Mouse (Mus musculus) kidney, embryonic 14.5 days (tissue): ENCODE results near the gene Pip5k1b. TPM values are rescaled to one million over a fixed set of nuclear protein-coding genes. Genes with fewer than 3 reads are reported as not detected.

Experiments
- ATAC-seq: fragments of 200-750 bp; cut with Nextera tagmentation; 2 replicates; pipeline ENCODE4 v1.8.0; 2017; ENCODE audit warnings: moderate number of reproducible peaks, mild to moderate bottlenecking, moderate TSS enrichment, moderate library complexity; ENCODE audit not compliant: low FRiP score, low TSS enrichment
- H3K27ac ChIP-seq: fragments of 300-500 bp; sonication (generic); 2 replicates; pipeline ENCODE4 v1.5.1; 2014; ENCODE audit warnings: low read depth, mild to moderate bottlenecking, low read length, moderate library complexity, mixed read lengths
- H3K27me3 ChIP-seq: fragments of 300-500 bp; sonication (generic); 2 replicates; pipeline ENCODE4 v1.6.1; 2014; ENCODE audit warnings: mild to moderate bottlenecking, low read length; ENCODE audit not compliant: control insufficient read depth, insufficient read depth
- H3K36me3 ChIP-seq: fragments of 300-500 bp; sonication (generic); 2 replicates; pipeline ENCODE4 v1.6.1; 2014; ENCODE audit warnings: low read length, mixed read lengths; ENCODE audit not compliant: control insufficient read depth, insufficient read depth
- H3K4me1 ChIP-seq: fragments of 300-500 bp; sonication (generic); 2 replicates; pipeline ENCODE4 v1.6.1; 2014; ENCODE audit warnings: low read length, mixed read lengths; ENCODE audit not compliant: control insufficient read depth, insufficient read depth
- H3K4me2 ChIP-seq: fragments of 300-500 bp; sonication (generic); replicated peaks from 2 replicates; pipeline ENCODE4 v1.6.1; 2014; ENCODE audit warnings: low read depth, mild to moderate bottlenecking, low read length
- H3K4me3 ChIP-seq: fragments of 300-500 bp; sonication (generic); 2 replicates; pipeline ENCODE4 v1.5.1; 2014; ENCODE audit warnings: mild to moderate bottlenecking, low read length
- H3K9ac ChIP-seq: fragments of 300-500 bp; sonication (generic); 2 replicates; pipeline ENCODE4 v1.6.1; 2014; ENCODE audit warnings: low read depth, mild to moderate bottlenecking, low read length, moderate library complexity
- H3K9me3 ChIP-seq: fragments of 300-500 bp; sonication (generic); 2 replicates; pipeline ENCODE4 v1.6.1; 2016; ENCODE audit warnings: low read length; ENCODE audit not compliant: control insufficient read depth
- WGBS: fragments of 180-500 bp; shearing (Covaris S2); extraction: QIAGEN DNeasy Blood & Tissue Kit; methylation state at CpG from one replicate; pipeline ENCODE4 v1.1.7; 2014; 5-methylcytosine and 5-hydroxymethylcytosine counted together
- polyA plus RNA-seq: library from polyadenylated mRNA; unstranded; fragments of >200 nt; fragmentation: Nextera tagmentation; extraction: Ambion mirVana; gene quantifications from 2 replicates; pipeline ENCODE4 v1.2.1, GENCODE M21; 2014

Gene Pip5k1b
- polyA plus RNA-seq, 1 experiment from 2014 or later: 3.1 TPM

GRCm38 (mm10) chr19:24550778-24551177 lies 4.9 kb downstream of the Pip5k1b start:
- no peak for ATAC-seq
- no peaks in the 10 kb centered on the region; the same call in 1 of the 2 replicates for H3K27me3 ChIP-seq
- H3K9ac ChIP-seq: no peak overlapping the region
- H3K4me3 ChIP-seq: no peak overlapping the region
- 80% methylated on average over 7 of the region's 7 CpGs for WGBS
- no peaks in the 10 kb centered on the region for H3K36me3 ChIP-seq
- 0 out of 2 replicates have a peak, but pooled peaks cover 4% of the 10 kb centered on the region for H3K4me1 ChIP-seq
- peaks cover 9% of the 10 kb centered on the region for H3K9me3 ChIP-seq
- H3K4me2 ChIP-seq: no peak overlapping the region
- H3K27ac ChIP-seq: no peak overlapping the region

- Histone ChIP-seq H3K36me3 (no peaks in the 10 kb centered on the region), H3K9ac (no peak overlapping the region), H3K4me3 (no peak overlapping the region), H3K27me3 (no peaks in the 10 kb centered on the region), H3K4me2 (no peak overlapping the region), H3K4me1 (0 out of 2 replicates have a peak, but pooled peaks cover 4% of the 10 kb centered on the region), H3K27ac (no peak overlapping the region), H3K9me3 (peaks cover 9% of the 10 kb centered on the region)
- 94% methylated on average over 2 of the region's 2 CpGs for whole genome bisulfite sequencing
- ATAC-seq: no peak
Measured at GRCm38 (mm10) chr19:24550016-24550415, 5.7 kb downstream of the Pip5k1b start.

GRCm38 (mm10) chr19:24548337-24548736 lies 7.3 kb downstream of the Pip5k1b start:
- WGBS: 93% methylated on average over 9 of the region's 9 CpGs
- Histone ChIP-seq H3K9ac (no peak overlapping the region), H3K27ac (no peak overlapping the region), H3K9me3 (peaks cover 9% of the 10 kb centered on the region), H3K27me3 (no peaks in the 10 kb centered on the region), H3K4me1 (no peaks in the 10 kb centered on the region), H3K4me3 (no peak overlapping the region), H3K36me3 (no peaks in the 10 kb centered on the region), H3K4me2 (no peak overlapping the region)
- ATAC-seq: no peak

- H3K4me2 ChIP-seq: no peak overlapping the region
- peaks cover 9% of the 10 kb centered on the region for H3K9me3 ChIP-seq
- whole genome bisulfite sequencing: 83% methylated on average over 10 of the region's 10 CpGs
- no peak overlapping the region for H3K4me3 ChIP-seq
- no peak overlapping the region for H3K27ac ChIP-seq
- H3K9ac ChIP-seq: no peak overlapping the region
- H3K4me1 ChIP-seq: no peaks in the 10 kb centered on the region
- H3K36me3 ChIP-seq: no peaks in the 10 kb centered on the region
- no peaks in the 10 kb centered on the region for H3K27me3 ChIP-seq
- ATAC-seq: no peak
Measured at GRCm38 (mm10) chr19:24546153-24546552, 9.5 kb downstream of the Pip5k1b start.

- Histone ChIP-seq H3K4me2 (no peak overlapping the region), H3K4me1 (no peaks in the 10 kb centered on the region), H3K9ac (no peak overlapping the region), H3K4me3 (no peak overlapping the region), H3K27me3 (no peaks in the 10 kb centered on the region), H3K27ac (no peak overlapping the region), H3K36me3 (no peaks in the 10 kb centered on the region), H3K9me3 (peaks cover 9% of the 10 kb centered on the region)
- 75% methylated on average over 14 of the region's 14 CpGs for WGBS
- ATAC-seq: no peak
Measured at GRCm38 (mm10) chr19:24543386-24544350, 12.0 kb downstream of the Pip5k1b start.

GRCm38 (mm10) chr19:24542293-24542675 lies 13.4 kb downstream of the Pip5k1b start:
- Histone ChIP-seq H3K4me3 (no peak overlapping the region), H3K4me2 (no peak overlapping the region), H3K27ac (no peak overlapping the region), H3K9me3 (no peaks in the 10 kb centered on the region), H3K36me3 (no peaks in the 10 kb centered on the region), H3K4me1 (no peaks in the 10 kb centered on the region), H3K27me3 (no peaks in the 10 kb centered on the region), H3K9ac (no peak overlapping the region)
- no peak for ATAC-seq
- WGBS: 91% methylated on average over 7 of the region's 7 CpGs

- H3K36me3 ChIP-seq: no peaks in the 10 kb centered on the region
- WGBS: 92% methylated on average over 17 of the region's 17 CpGs
- no peaks in the 10 kb centered on the region for H3K4me1 ChIP-seq
- no peak overlapping the region for H3K4me2 ChIP-seq
- ATAC-seq: no peak
- no peak overlapping the region for H3K9ac ChIP-seq
- H3K27ac ChIP-seq: no peak overlapping the region
- H3K27me3 ChIP-seq: no peaks in the 10 kb centered on the region
- H3K4me3 ChIP-seq: no peak overlapping the region
- H3K9me3 ChIP-seq: no peaks in the 10 kb centered on the region
Measured at GRCm38 (mm10) chr19:24541669-24542292, 13.9 kb downstream of the Pip5k1b start.

GRCm38 (mm10) chr19:24540952-24541668 lies 14.6 kb downstream of the Pip5k1b start:
- H3K4me1 ChIP-seq: no peaks in the 10 kb centered on the region
- no peak overlapping the region for H3K4me3 ChIP-seq
- H3K4me2 ChIP-seq: no peak overlapping the region
- H3K27ac ChIP-seq: no peak overlapping the region
- no peaks in the 10 kb centered on the region for H3K27me3 ChIP-seq
- 90% methylated on average over 10 of the region's 10 CpGs for WGBS
- no peaks in the 10 kb centered on the region for H3K9me3 ChIP-seq
- no peak overlapping the region for H3K9ac ChIP-seq
- H3K36me3 ChIP-seq: no peaks in the 10 kb centered on the region
- no peak for ATAC-seq
